Mouse (Mus musculus) midbrain, embryonic 13.5 days (tissue): ENCODE measurements around the gene Ptpn20. TPM values are rescaled to one million over a fixed set of nuclear protein-coding genes. Genes with fewer than 3 reads are reported as not detected.

Source experiments
- ATAC-seq: fragments of 200-750 bp; cut with Nextera tagmentation; 2 replicates; pipeline ENCODE4 v1.8.0; 2017; ENCODE audit warnings: mild to moderate bottlenecking, moderate TSS enrichment, moderate library complexity
- H3K27ac ChIP-seq: fragments of 300-500 bp; sonication (generic); 2 replicates; pipeline ENCODE4 v1.5.1; 2015; ENCODE audit warnings: inconsistent platforms, mild to moderate bottlenecking, moderate library complexity
- H3K27me3 ChIP-seq: fragments of 300-500 bp; sonication (generic); 2 replicates; pipeline ENCODE4 v1.6.1; 2015; ENCODE audit warnings: mild to moderate bottlenecking, inconsistent platforms
- H3K36me3 ChIP-seq: fragments of 300-500 bp; sonication (generic); 2 replicates; pipeline ENCODE4 v1.6.1; 2015; ENCODE audit warnings: mild to moderate bottlenecking, inconsistent platforms
- H3K4me1 ChIP-seq: fragments of 300-500 bp; sonication (generic); replicated peaks from 2 replicates; pipeline ENCODE4 v1.6.1; 2015; ENCODE audit warnings: inconsistent platforms
- H3K4me2 ChIP-seq: fragments of 300-500 bp; sonication (generic); replicated peaks from 2 replicates; pipeline ENCODE4 v1.6.1; 2015; ENCODE audit warnings: moderate library complexity, mild to moderate bottlenecking, inconsistent platforms
- H3K4me3 ChIP-seq: fragments of 300-500 bp; sonication (generic); replicated peaks from 2 replicates; pipeline ENCODE4 v1.5.1; 2015; ENCODE audit warnings: mild to moderate bottlenecking, inconsistent platforms
- H3K9ac ChIP-seq: fragments of 300-500 bp; sonication (generic); replicated peaks from 2 replicates; pipeline ENCODE4 v1.6.1; 2015; ENCODE audit warnings: mild to moderate bottlenecking, inconsistent platforms
- H3K9me3 ChIP-seq: fragments of 300-500 bp; sonication (generic); 2 replicates; pipeline ENCODE4 v1.6.1; 2016; ENCODE audit warnings: mild to moderate bottlenecking, inconsistent platforms
- WGBS: fragments of 180-500 bp; shearing (Covaris S2); methylation state at CpG from one replicate; pipeline ENCODE4 v1.1.7; 2015; 5-methylcytosine and 5-hydroxymethylcytosine counted together
- polyA plus RNA-seq: library from polyadenylated mRNA; unstranded; fragments of >200 nt; fragmentation: Nextera tagmentation; extraction: Ambion mirVana; gene quantifications from 2 replicates; pipeline ENCODE4 v1.2.1, GENCODE M21; 2015

The Ptpn20 gene
- polyA plus RNA-seq, 1 experiment from 2014 or later: not detected

DNA sequence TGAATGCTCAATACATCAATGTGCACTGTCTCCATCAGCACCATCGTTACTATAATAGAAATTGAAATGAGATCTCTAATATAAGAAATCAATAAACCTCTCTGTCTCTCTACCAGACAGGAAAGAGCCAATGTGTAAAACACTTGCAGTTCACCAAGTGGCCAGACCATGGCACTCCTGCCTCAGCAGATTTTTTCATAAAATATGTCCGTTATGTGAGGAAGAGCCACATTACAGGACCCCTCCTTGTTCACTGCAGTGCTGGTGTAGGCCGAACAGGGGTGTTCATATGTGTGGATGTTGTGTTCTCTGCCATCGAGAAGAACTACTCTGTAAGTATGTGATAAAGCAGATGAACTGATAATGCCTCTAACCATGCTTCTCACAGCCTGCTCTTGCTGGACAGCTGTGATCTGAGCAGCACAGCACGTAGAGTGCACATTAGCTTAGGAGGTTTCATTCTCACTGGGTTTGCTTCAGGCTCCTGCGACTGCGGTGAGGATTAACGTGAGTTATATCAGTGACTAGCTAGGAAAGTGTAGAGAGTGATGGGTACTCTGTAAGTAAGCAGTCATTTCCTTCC lies 43.9 kb downstream of the Ptpn20 start:
- Histone ChIP-seq H3K36me3 (no peaks in the 10 kb centered on the region), H3K4me1 (no peaks in the 10 kb centered on the region), H3K4me2 (no peak overlapping the region), H3K9ac (no peak overlapping the region), H3K27me3 (no peaks in the 10 kb centered on the region), H3K27ac (no peak overlapping the region), H3K9me3 (no peaks in the 10 kb centered on the region), H3K4me3 (no peak overlapping the region)
- peak; percentile 62; the same call in 1 of the 2 replicates for ATAC-seq
- 74% methylated on average over 8 of the region's 8 CpGs for WGBS

DNA sequence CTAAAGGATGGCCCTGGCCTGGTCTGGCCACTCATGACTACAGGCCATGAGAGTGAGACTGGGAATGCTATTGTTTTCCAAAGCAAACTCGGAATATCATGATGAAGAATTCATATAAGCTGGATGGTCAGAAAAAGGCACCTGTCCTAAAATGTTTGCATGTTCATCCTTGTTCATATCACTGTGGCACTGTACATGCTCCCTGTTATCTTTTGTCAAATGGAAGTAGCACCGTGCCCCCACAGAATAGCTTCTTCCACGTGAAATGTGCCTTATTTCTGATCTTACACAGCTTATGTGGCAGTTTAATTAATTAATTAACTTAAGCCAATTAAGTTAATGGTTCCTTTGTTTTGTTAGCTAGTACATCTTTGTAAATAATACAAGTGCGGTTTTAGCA lies 45.3 kb downstream of the Ptpn20 start:
- 89% methylated on average over 4 of the region's 4 CpGs for WGBS
- Histone ChIP-seq H3K4me3 (no peak overlapping the region), H3K4me1 (no peaks in the 10 kb centered on the region), H3K9ac (no peak overlapping the region), H3K9me3 (no peaks in the 10 kb centered on the region), H3K4me2 (no peak overlapping the region), H3K36me3 (no peaks in the 10 kb centered on the region), H3K27ac (no peak overlapping the region), H3K27me3 (no peaks in the 10 kb centered on the region)
- no peak for ATAC-seq

DNA sequence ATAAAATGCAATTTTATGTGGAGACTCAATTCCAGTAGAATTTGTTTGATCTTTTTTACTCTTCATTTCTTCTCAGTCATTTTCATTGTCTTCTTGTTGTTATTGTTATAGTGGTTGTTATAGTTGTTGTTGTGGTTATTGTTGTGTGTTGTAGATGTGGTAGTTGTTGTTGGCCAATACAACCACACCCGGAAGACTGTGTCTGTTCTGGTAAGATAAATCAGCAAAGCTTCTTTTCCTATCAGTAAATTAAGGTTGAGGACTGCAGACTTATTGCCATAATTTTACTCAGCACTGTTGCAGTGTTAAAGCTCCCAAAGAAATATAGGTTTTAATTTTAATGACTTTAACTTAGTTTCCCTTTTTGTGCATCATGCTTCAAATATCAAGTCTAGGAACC lies 45.8 kb downstream of the Ptpn20 start:
- no peak overlapping the region for H3K27ac ChIP-seq
- WGBS: 98% methylated on average over 1 of the region's 1 CpGs
- no peak overlapping the region for H3K4me3 ChIP-seq
- H3K4me2 ChIP-seq: no peak overlapping the region
- H3K9me3 ChIP-seq: no peaks in the 10 kb centered on the region
- H3K4me1 ChIP-seq: no peaks in the 10 kb centered on the region
- H3K9ac ChIP-seq: no peak overlapping the region
- no peak for ATAC-seq
- H3K27me3 ChIP-seq: no peaks in the 10 kb centered on the region
- no peaks in the 10 kb centered on the region for H3K36me3 ChIP-seq

DNA sequence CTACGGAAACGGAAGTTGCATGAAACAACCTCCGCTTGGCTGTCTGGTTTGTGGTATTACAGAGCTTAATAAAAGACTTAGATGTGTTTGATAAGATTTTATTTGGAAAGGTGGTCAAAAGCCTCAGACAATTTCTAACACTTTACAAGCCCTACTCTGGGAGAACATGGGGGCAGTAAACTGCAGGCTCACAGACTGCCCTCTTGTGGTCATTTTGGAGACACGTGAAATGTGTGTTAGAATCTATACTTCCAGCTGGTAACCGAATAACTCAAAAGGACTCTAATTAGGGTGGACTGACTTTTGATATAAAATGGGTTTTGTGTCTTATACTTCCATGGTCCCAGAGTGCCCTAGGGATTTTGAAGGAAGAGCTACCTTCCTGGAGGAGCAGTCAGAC lies 50.4 kb downstream of the Ptpn20 start:
- Histone ChIP-seq H3K27me3 (no peaks in the 10 kb centered on the region), H3K27ac (no peak overlapping the region), H3K4me3 (no peak overlapping the region), H3K9me3 (no peaks in the 10 kb centered on the region), H3K4me1 (no peaks in the 10 kb centered on the region), H3K4me2 (no peak overlapping the region), H3K9ac (no peak overlapping the region), H3K36me3 (no peaks in the 10 kb centered on the region)
- 78% methylated on average over 5 of the region's 5 CpGs for WGBS
- ATAC-seq: no peak

DNA sequence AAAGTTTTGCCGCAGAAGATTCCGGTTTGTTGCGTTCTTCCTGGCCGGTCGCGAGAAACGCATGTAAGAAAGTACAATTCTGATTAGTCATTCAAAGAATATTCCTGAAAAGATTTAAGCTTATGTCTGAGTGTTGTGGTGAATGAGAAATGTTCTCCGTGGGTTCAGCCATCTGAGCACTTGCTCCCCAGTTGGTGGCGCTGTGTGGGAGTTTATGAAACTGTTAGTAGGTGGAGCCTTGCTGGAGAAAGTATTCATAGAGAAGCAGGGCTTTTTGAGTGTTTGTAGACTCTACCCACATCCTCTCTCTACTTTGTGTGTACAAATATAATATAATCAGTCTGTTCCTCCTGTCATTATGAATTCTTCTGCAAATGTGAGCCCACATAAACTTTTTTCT lies 61.7 kb downstream of the Ptpn20 start:
- H3K4me3 ChIP-seq: no peak overlapping the region
- H3K27ac ChIP-seq: no peak overlapping the region
- 91% methylated on average over 9 of the region's 9 CpGs for WGBS
- H3K9me3 ChIP-seq: no peaks in the 10 kb centered on the region
- no peak overlapping the region for H3K4me2 ChIP-seq
- no peak for ATAC-seq
- H3K4me1 ChIP-seq: no peaks in the 10 kb centered on the region
- H3K36me3 ChIP-seq: no peaks in the 10 kb centered on the region
- no peak overlapping the region for H3K9ac ChIP-seq
- no peaks in the 10 kb centered on the region for H3K27me3 ChIP-seq

DNA sequence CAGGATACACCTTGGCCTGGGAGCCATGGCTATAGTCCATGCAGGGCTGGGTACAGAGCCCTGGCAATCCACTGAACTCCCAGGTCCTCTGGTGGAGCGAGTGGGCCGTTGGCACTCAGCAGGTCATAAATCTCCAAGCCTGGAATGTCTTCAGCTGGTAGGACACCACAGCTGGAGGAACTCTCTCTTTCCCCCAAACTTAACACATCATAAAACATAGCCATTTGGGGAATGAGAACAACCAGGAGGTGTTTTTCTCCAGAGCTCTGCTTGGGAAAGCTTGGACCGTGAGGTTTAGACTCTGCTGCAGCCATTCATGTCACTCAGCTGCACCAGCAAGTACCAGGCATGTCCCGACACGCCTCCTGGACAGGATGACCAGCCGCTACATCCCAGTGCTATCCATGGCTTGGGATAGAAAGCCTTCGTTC lies 68.5 kb downstream of the Ptpn20 start:
- WGBS: 90% methylated on average over 7 of the region's 7 CpGs
- Histone ChIP-seq H3K27ac (no peak overlapping the region), H3K4me1 (no peaks in the 10 kb centered on the region), H3K36me3 (no peaks in the 10 kb centered on the region), H3K27me3 (no peaks in the 10 kb centered on the region), H3K4me2 (no peak overlapping the region), H3K4me3 (no peak overlapping the region), H3K9me3 (no peaks in the 10 kb centered on the region), H3K9ac (no peak overlapping the region)
- ATAC-seq: no peak

DNA sequence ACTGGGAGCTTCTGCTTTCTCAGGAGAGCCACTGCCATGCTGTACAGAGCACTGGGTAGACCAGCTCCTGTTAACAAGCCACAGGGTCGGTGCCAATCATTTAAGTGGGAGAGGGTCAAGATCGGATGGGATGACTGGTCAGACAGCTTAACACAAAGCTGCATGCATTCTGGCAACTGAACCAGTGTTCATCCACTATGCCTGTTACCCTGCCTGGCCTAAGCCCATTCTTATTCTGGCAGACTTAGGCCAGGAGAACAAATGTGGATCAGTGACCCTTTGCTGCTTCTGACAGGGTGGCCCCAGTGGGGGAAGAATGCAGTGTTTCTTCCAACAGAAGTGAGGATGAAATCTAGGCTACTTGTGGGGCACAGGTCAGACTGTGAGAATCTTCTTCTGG lies 69.3 kb downstream of the Ptpn20 start:
- Histone ChIP-seq H3K9me3 (no peaks in the 10 kb centered on the region), H3K27ac (no peak overlapping the region), H3K9ac (no peak overlapping the region), H3K4me1 (no peaks in the 10 kb centered on the region), H3K27me3 (no peaks in the 10 kb centered on the region), H3K4me3 (no peak overlapping the region), H3K4me2 (no peak overlapping the region), H3K36me3 (no peaks in the 10 kb centered on the region)
- WGBS: 39% methylated on average over 2 of the region's 2 CpGs
- no peak for ATAC-seq

DNA sequence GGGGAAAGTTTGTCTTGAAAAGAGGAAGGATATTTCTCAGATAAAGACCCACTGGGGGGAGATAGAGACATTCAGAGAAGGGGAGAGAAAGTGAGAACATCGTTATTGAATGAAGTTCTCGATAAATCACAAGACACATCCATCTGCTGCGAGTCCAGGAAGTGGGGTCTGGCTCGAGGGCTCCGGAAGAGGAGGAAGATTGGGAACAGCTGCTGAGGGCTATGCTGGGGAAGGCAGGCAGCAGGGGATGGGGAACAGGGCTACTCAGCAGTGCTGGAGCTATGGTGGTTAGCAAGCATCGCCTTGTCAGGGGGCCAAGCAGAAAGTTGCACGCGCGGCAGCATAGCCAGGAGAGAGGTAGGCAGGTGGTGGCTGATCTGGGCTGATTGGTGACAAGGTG lies 73.1 kb downstream of the Ptpn20 start:
- WGBS: 86% methylated on average over 9 of the region's 9 CpGs
- no peak for ATAC-seq

DNA sequence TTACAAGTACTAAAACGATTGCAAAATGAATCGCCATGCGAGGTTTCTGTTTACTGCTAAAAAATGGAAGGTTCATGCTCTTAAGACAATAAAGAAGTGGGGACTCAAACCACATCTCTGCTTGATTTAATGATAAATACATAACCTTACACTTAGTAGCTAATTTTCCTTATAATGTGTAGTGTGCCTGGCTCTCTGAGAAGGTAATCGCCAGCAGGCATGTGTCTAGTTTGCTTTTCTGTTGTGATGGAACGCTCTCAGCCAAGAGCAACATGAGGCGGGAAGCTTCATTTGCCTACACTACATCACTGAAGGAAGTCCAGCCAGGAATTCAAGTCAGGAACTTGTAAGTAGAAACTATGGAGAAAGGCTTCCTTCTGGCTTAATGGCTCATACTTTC lies 77.3 kb downstream of the Ptpn20 start:
- Histone ChIP-seq H3K4me3 (no peak overlapping the region), H3K27me3 (no peaks in the 10 kb centered on the region), H3K27ac (no peak overlapping the region), H3K9me3 (no peaks in the 10 kb centered on the region), H3K4me1 (no peaks in the 10 kb centered on the region), H3K36me3 (no peaks in the 10 kb centered on the region), H3K9ac (no peak overlapping the region), H3K4me2 (no peak overlapping the region)
- 95% methylated on average over 6 of the region's 6 CpGs for WGBS
- no peak for ATAC-seq

More for the DNA sequence above, 73.1 kb downstream of the Ptpn20 start:
- no peaks in the 10 kb centered on the region for H3K27me3 ChIP-seq
- H3K27ac ChIP-seq: no peak overlapping the region
- H3K36me3 ChIP-seq: no peaks in the 10 kb centered on the region
- no peak overlapping the region for H3K4me3 ChIP-seq
- H3K9me3 ChIP-seq: no peaks in the 10 kb centered on the region
- H3K9ac ChIP-seq: no peak overlapping the region
- H3K4me2 ChIP-seq: no peak overlapping the region
- H3K4me1 ChIP-seq: no peaks in the 10 kb centered on the region

DNA sequence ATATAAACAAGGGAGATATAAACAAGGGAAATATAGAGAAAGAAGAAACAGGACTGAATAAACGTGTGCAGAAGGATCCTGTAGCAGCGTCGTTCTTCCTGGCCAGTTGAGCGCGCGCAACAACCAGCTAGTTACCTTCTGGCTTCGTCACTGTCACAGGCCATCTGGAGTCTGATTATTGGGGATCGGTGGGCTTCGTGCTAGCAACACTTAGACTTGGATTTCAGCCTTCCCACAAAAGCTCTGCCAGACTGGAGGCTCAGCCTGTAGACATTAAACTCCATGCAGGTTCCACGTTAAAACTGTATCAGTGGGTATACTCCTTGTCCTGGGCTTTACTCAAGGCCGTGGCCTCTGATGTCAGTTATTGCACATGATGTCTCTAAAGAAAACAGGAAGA lies 80.9 kb downstream of the Ptpn20 start:
- no peaks in the 10 kb centered on the region for H3K9me3 ChIP-seq
- H3K27ac ChIP-seq: no peak overlapping the region
- no peak for ATAC-seq
- H3K4me1 ChIP-seq: no peaks in the 10 kb centered on the region
- no peak overlapping the region for H3K9ac ChIP-seq
- no peaks in the 10 kb centered on the region for H3K36me3 ChIP-seq
- no peak overlapping the region for H3K4me2 ChIP-seq
- H3K27me3 ChIP-seq: no peaks in the 10 kb centered on the region
- WGBS: 93% methylated on average over 11 of the region's 11 CpGs
- H3K4me3 ChIP-seq: no peak overlapping the region

DNA sequence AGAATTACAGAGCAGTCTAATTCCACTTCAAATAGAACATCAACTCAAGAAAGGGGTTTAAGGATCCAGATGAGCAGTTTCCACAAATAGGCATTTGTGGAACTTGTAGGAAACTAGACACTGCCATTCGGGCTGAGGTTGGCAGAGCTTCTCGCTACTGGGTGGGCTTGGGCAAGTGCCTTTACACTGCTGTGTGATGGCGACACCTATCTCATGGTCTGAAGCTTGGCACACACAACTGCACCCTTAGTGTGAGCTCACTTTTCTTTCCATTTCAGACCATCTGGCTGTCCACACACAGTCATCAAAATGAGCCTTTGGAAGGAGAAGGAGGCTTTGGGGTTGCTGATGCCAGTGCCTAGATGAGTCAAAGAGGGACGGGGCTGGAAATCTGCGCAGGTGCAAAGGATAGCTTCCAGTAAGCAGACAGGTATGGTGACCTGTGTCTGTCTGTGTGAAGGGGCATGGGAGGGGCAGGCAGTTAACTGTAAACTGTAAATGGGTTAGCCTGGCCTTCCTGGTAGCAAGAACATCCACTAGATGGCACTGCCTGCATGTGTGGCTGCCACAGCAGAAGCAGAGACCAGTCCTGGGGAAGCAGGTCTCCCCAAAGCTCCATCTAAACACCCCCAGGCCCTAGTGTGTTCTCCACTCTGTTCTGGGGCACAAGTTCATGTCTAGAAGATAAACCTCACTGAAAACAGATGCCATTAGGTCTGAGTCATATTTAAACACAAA lies 84.5 kb downstream of the Ptpn20 start:
- Histone ChIP-seq H3K9ac (no peak overlapping the region), H3K4me3 (no peak overlapping the region), H3K27ac (no peak overlapping the region), H3K9me3 (no peaks in the 10 kb centered on the region), H3K27me3 (no peaks in the 10 kb centered on the region), H3K4me2 (no peak overlapping the region), H3K4me1 (no peaks in the 10 kb centered on the region), H3K36me3 (no peaks in the 10 kb centered on the region)
- ATAC-seq: no peak
- WGBS: 80% methylated on average over 5 of the region's 5 CpGs

DNA sequence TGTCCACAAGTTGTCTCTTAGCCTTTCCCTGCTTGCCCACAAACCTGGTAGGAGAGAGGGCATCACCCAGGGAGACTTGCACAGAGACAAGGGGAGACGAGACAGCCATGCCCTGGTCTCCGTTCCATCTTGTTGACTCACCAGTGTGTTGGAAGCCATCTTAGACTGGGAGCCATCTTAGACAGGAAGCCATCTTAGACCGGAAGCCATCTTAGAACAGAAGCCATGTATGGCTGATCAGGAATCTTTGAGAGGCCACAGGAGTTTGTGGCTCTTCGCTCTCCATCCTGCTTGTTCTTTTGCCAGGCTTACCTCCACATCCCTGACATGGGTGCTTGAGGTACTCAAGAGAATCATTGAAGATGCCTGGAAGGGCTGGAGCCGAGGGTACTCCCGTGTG lies 89.0 kb downstream of the Ptpn20 start:
- WGBS: 93% methylated on average over 6 of the region's 6 CpGs
- ATAC-seq: no peak
- Histone ChIP-seq H3K27ac (no peak overlapping the region), H3K27me3 (no peaks in the 10 kb centered on the region), H3K36me3 (no peaks in the 10 kb centered on the region), H3K9me3 (no peaks in the 10 kb centered on the region), H3K9ac (no peak overlapping the region), H3K4me3 (no peak overlapping the region), H3K4me2 (no peak overlapping the region), H3K4me1 (no peaks in the 10 kb centered on the region)

DNA sequence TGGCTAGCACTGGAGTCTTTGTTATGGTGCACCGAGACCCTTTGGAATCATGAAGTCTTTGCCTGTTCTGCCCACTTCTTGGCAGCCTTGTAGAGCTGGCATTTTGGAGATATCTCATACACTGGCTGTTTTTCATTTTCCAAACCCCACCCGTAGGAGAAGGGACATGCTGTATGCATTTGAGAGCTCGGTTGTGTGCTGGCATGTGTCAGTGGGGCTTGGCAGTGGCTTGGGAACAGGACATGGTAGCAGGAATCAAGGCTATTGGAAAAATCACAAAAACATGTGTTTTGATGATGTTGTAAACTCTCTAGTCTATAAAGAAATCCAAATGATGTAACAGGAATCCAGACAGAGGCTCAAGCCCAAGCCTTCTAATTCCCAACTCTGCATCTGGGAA lies 89.7 kb downstream of the Ptpn20 start:
- no peaks in the 10 kb centered on the region for H3K27me3 ChIP-seq
- H3K4me2 ChIP-seq: no peak overlapping the region
- no peak for ATAC-seq
- H3K9ac ChIP-seq: no peak overlapping the region
- H3K36me3 ChIP-seq: no peaks in the 10 kb centered on the region
- H3K9me3 ChIP-seq: no peaks in the 10 kb centered on the region
- no peak overlapping the region for H3K4me3 ChIP-seq
- H3K27ac ChIP-seq: no peak overlapping the region
- 90% methylated on average over 3 of the region's 3 CpGs for WGBS
- peaks cover 2% of the 10 kb centered on the region; the same call in 1 of the 2 replicates for H3K4me1 ChIP-seq
